Mouse (Mus musculus): ENCODE measurements at regions not wholly inside any gene's neighbourhood (a gene's known extent, or its start where the extent isn't known, plus 50 kb on each side); places are given as distances from the start of the nearest gene placed in this dataset.

DNA sequence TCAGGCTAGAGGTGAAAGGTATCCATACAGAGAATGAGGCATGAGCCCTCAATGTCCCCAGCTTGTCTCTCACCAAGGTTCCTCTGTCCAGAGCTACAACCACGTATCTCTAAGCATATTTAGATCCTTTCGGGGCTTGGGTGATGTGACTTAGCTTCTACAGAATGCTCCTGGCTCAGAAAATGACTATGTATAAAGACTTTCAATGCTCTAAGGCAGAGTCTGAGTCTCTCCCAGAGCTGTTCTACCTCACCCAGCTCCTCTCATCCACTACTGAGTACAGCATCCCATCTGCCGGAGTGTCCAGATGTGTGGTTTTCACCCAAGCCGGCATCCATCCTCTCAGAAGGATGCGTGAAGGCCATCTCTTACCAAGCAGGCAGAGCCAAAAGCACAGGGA, 216.1 kb upstream of the Spdye4c start:
- no peak for ATAC-seq (ENCODE audit: low read depth)
- Histone ChIP-seq H3K27ac (ENCODE audit: low read length) (no peak overlapping the region), H3K4me1 (ENCODE audit: control insufficient read depth, low read depth, low read length) (peaks cover 9% of the 10 kb centered on the region), H3K27me3 (ENCODE audit: control insufficient read depth, insufficient read depth, low read depth, low read length) (no peaks in the 10 kb centered on the region), H3K9ac (ENCODE audit: low read depth, low read length) (no peak overlapping the region), H3K4me2 (ENCODE audit: low read depth, low read length) (no peak overlapping the region), H3K36me3 (ENCODE audit: control insufficient read depth, insufficient read depth) (no peaks in the 10 kb centered on the region), H3K9me3 (replicated peaks; ENCODE audit: control insufficient read depth, low read length) (no peaks in the 10 kb centered on the region), H3K4me3 (ENCODE audit: low read depth, low read length) (no peak overlapping the region)
- 73% methylated on average over 5 of the region's 5 CpGs for WGBS (ENCODE audit: insufficient replicate concordance)

DNA sequence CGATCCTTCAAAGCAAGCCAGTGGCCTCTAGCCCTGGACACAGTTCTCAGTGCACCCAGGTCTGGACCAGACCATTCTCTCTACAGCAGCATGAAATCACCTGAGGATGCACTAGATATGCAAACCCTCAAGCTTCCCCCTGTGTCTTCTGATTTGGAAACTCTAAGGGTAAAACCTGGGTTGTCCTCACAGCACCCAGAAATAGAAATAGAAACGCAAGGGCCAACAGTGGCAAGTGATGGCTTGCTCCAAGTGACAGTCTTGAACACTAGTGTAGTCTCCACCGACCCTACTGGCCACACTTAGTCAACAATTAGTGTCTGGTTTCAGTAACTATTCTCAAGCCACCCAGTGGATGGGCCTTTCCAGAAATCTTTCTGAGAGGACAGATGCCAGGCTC, 215.2 kb upstream of the Spdye4c start:
- H3K9ac ChIP-seq (ENCODE audit: low read depth, low read length) = no peak overlapping the region
- ATAC-seq (ENCODE audit: low read depth) = no peak
- H3K9me3 ChIP-seq (replicated peaks; ENCODE audit: control insufficient read depth, low read length) = no peaks in the 10 kb centered on the region
- H3K36me3 ChIP-seq (ENCODE audit: control insufficient read depth, insufficient read depth) = no peaks in the 10 kb centered on the region
- no peak overlapping the region for H3K27ac ChIP-seq (ENCODE audit: low read length)
- no peaks in the 10 kb centered on the region for H3K27me3 ChIP-seq (ENCODE audit: control insufficient read depth, insufficient read depth, low read depth, low read length)
- no peak overlapping the region for H3K4me2 ChIP-seq (ENCODE audit: low read depth, low read length)
- peaks cover 9% of the 10 kb centered on the region for H3K4me1 ChIP-seq (ENCODE audit: control insufficient read depth, low read depth, low read length)
- 58% methylated on average over 3 of the region's 3 CpGs for WGBS (ENCODE audit: insufficient replicate concordance)
- H3K4me3 ChIP-seq (ENCODE audit: low read depth, low read length) = no peak overlapping the region

DNA sequence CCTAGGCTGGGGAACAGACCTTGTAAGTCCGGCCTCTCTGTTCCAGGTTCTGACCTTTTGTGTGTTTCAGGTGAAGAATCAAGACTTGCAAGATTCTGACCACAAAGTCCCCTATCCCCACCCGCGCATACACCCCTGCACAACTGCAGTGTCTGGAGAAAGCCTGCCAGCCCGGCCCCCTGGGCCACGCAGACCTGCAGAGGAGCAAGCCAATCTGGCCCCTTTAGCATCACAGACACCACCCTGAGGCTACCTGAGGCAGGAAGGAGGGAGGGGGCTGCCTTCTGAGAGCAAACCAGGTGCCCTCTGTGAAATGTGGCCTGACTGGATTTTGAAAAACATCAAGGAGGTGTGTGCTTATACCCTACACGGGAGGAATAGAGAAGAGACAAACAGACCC, 213.8 kb upstream of the Spdye4c start:
- Histone ChIP-seq H3K9ac (ENCODE audit: low read depth, low read length) (no peak overlapping the region), H3K4me3 (ENCODE audit: low read depth, low read length) (no peak overlapping the region), H3K27me3 (ENCODE audit: control insufficient read depth, insufficient read depth, low read depth, low read length) (no peaks in the 10 kb centered on the region), H3K27ac (ENCODE audit: low read length) (no peak overlapping the region), H3K4me1 (ENCODE audit: control insufficient read depth, low read depth, low read length) (peaks cover 6% of the 10 kb centered on the region), H3K4me2 (ENCODE audit: low read depth, low read length) (no peak overlapping the region), H3K36me3 (ENCODE audit: control insufficient read depth, insufficient read depth) (no peaks in the 10 kb centered on the region), H3K9me3 (replicated peaks; ENCODE audit: control insufficient read depth, low read length) (no peaks in the 10 kb centered on the region)
- ATAC-seq (ENCODE audit: low read depth) = no peak
- WGBS (ENCODE audit: insufficient replicate concordance) = 60% methylated on average over 6 of the region's 6 CpGs

DNA sequence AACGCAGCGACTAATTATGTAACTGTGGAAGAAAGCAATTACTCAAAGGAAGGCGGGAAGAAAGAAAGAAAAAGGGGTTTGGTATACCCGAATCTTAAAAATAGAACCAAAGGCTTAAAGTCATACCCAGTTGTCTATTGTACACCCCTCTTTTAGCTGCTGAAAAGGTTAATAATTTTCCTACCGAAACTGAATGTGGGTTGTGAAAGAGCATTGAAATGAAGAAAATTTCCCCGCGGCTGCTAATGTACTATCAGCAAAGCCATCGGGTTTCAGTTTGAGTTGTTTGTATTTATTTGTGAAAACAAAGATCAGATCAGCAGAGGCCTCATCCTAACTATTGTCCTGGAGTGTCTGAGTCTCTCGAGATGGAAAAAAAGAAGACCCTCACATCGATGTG, 213.3 kb upstream of the Spdye4c start:
- WGBS (ENCODE audit: insufficient replicate concordance) = 55% methylated on average over 10 of the region's 10 CpGs
- ATAC-seq (ENCODE audit: low read depth) = no peak
- Histone ChIP-seq H3K27me3 (ENCODE audit: control insufficient read depth, insufficient read depth, low read depth, low read length) (no peaks in the 10 kb centered on the region), H3K4me1 (ENCODE audit: control insufficient read depth, low read depth, low read length) (peaks cover 6% of the 10 kb centered on the region), H3K4me2 (ENCODE audit: low read depth, low read length) (no peak overlapping the region), H3K36me3 (ENCODE audit: control insufficient read depth, insufficient read depth) (no peaks in the 10 kb centered on the region), H3K9me3 (replicated peaks; ENCODE audit: control insufficient read depth, low read length) (no peaks in the 10 kb centered on the region), H3K4me3 (ENCODE audit: low read depth, low read length) (no peak overlapping the region), H3K27ac (ENCODE audit: low read length) (no peak overlapping the region), H3K9ac (ENCODE audit: low read depth, low read length) (no peak overlapping the region)

DNA sequence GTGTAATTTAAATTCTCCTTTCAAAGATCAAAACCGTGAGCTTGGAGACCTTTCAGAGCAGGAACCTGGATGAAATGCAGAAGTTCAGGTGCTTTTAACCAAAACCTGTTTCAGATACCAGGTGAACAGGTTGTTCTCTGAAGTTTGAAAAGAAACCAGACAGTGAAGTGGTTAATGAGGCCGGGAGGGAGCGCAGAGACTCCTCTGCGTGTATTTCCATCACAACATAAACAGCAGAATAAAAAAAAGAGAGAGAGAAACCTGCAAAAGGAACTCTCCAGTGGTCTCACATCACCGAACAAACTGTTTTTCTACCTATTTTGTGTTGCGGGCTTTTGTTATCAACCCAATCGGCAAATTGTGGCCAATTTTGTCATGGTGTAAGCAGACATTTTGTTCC, 212.6 kb upstream of the Spdye4c start:
- Histone ChIP-seq H3K4me1 (ENCODE audit: control insufficient read depth, low read depth, low read length) (peaks cover 3% of the 10 kb centered on the region), H3K9me3 (replicated peaks; ENCODE audit: control insufficient read depth, low read length) (no peaks in the 10 kb centered on the region), H3K27ac (ENCODE audit: low read length) (no peak overlapping the region), H3K27me3 (ENCODE audit: control insufficient read depth, insufficient read depth, low read depth, low read length) (no peaks in the 10 kb centered on the region), H3K9ac (ENCODE audit: low read depth, low read length) (no peak overlapping the region), H3K4me3 (ENCODE audit: low read depth, low read length) (no peak overlapping the region), H3K4me2 (ENCODE audit: low read depth, low read length) (no peak overlapping the region), H3K36me3 (ENCODE audit: control insufficient read depth, insufficient read depth) (no peaks in the 10 kb centered on the region)
- ATAC-seq (ENCODE audit: low read depth) = no peak
- 64% methylated on average over 7 of the region's 7 CpGs for WGBS (ENCODE audit: insufficient replicate concordance)

DNA sequence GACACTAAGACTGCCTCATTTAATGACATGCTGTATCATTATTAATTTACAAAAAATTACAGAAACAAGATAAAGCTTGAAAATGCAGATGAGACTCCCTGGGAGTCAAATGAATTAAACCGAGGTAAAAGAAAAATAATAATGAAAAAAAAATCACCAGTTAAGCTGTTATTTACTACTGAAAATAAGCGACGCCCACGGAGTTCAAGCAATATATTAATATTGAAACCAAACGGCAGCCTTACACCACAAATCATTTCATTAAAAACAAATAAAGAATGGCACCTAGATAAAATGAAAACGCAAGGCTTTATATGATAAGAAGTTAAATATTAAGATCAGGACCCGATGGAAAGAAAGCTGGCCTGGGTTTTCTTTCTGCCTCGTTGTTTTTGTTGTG, 211.9 kb upstream of the Spdye4c start:
- Histone ChIP-seq H3K9me3 (replicated peaks; ENCODE audit: control insufficient read depth, low read length) (no peaks in the 10 kb centered on the region), H3K27me3 (ENCODE audit: control insufficient read depth, insufficient read depth, low read depth, low read length) (no peaks in the 10 kb centered on the region), H3K4me2 (ENCODE audit: low read depth, low read length) (no peak overlapping the region), H3K36me3 (ENCODE audit: control insufficient read depth, insufficient read depth) (no peaks in the 10 kb centered on the region), H3K4me1 (ENCODE audit: control insufficient read depth, low read depth, low read length) (no peaks in the 10 kb centered on the region; the same call in 1 of the 2 replicates), H3K4me3 (ENCODE audit: low read depth, low read length) (no peak overlapping the region), H3K9ac (ENCODE audit: low read depth, low read length) (no peak overlapping the region), H3K27ac (ENCODE audit: low read length) (no peak overlapping the region)
- WGBS (ENCODE audit: insufficient replicate concordance) = 62% methylated on average over 8 of the region's 8 CpGs
- no peak for ATAC-seq (ENCODE audit: low read depth)

DNA sequence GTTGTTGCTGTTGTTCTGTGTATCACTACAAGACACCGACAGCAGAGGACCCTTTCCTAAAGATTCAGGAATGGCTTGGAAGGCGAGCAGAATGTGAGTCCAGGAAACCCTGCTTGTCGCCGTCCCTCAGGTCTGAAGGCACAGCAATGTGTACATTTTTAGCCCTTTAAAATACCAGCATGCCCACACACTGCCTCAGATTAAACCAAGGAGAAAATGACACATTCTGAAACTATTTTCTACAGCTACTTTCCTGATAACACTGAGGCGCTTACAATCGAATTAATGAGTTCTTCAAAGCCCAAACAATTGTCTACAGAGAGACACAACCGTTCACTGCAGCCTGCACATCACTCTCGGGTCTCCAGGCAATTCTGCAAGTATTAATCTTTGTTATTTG, 211.5 kb upstream of the Spdye4c start:
- Histone ChIP-seq H3K27ac (ENCODE audit: low read length) (no peak overlapping the region), H3K36me3 (ENCODE audit: control insufficient read depth, insufficient read depth) (no peaks in the 10 kb centered on the region), H3K4me2 (ENCODE audit: low read depth, low read length) (no peak overlapping the region), H3K27me3 (ENCODE audit: control insufficient read depth, insufficient read depth, low read depth, low read length) (no peaks in the 10 kb centered on the region), H3K9ac (ENCODE audit: low read depth, low read length) (no peak overlapping the region), H3K9me3 (replicated peaks; ENCODE audit: control insufficient read depth, low read length) (no peaks in the 10 kb centered on the region), H3K4me1 (ENCODE audit: control insufficient read depth, low read depth, low read length) (no peaks in the 10 kb centered on the region; the same call in 1 of the 2 replicates), H3K4me3 (ENCODE audit: low read depth, low read length) (no peak overlapping the region)
- WGBS (ENCODE audit: insufficient replicate concordance) = 48% methylated on average over 8 of the region's 8 CpGs
- no peak for ATAC-seq (ENCODE audit: low read depth)

DNA sequence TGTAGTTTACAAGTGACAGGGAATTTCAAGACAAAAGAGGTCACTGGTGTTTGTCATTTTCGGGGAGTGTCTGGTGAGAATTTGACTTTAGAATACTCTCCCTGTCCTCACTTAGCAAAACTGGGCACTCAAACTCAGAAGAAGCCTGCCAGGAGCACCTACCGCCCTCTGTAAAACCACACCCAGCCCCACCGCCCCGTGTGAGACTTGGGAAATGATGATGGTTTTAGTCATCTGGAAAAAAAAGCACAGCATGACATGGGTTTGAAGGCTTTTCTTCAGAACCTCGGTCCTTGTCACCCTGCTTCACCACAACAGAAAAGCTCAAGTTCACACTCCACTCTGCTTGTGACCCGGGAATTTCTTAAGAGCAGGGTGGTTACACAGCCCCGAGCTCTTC, 210.4 kb upstream of the Spdye4c start:
- Histone ChIP-seq H3K27ac (ENCODE audit: low read length) (no peak overlapping the region), H3K4me1 (ENCODE audit: control insufficient read depth, low read depth, low read length) (no peaks in the 10 kb centered on the region; the same call in 1 of the 2 replicates), H3K9ac (ENCODE audit: low read depth, low read length) (no peak overlapping the region), H3K27me3 (ENCODE audit: control insufficient read depth, insufficient read depth, low read depth, low read length) (no peaks in the 10 kb centered on the region), H3K36me3 (ENCODE audit: control insufficient read depth, insufficient read depth) (no peaks in the 10 kb centered on the region), H3K9me3 (replicated peaks; ENCODE audit: control insufficient read depth, low read length) (no peaks in the 10 kb centered on the region), H3K4me3 (ENCODE audit: low read depth, low read length) (no peak overlapping the region), H3K4me2 (ENCODE audit: low read depth, low read length) (no peak overlapping the region)
- ATAC-seq (ENCODE audit: low read depth) = no peak
- 36% methylated on average over 7 of the region's 7 CpGs for WGBS (ENCODE audit: insufficient replicate concordance)

DNA sequence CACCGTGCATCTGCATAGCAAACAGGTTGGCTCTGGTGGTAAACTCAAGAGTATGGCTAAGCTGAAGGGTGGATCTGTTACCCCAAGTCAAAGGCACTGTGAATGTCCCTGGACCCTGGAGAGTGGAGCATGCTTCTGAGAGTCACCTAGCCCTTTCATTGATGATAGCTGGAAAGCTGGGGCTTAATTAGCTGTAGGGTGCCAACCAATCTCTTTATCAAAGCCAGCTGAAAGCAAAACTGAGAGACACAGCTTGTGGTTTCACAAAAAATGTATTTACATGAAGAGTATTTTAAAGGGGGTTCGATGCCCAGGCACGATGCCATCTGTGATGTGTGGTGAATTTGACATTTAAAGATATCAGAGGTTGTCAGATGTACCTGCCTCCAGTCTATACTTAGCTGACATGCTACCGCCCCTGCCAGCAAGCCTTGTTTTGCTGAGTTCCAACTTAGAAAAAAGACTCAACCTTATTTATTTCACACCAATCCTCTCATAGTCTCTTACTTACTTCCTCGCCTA, 209.3 kb upstream of the Spdye4c start:
- H3K27ac ChIP-seq (ENCODE audit: low read length) = no peak overlapping the region
- H3K4me1 ChIP-seq (ENCODE audit: control insufficient read depth, low read depth, low read length) = no peaks in the 10 kb centered on the region; the same call in 1 of the 2 replicates
- H3K4me3 ChIP-seq (ENCODE audit: low read depth, low read length) = no peak overlapping the region
- H3K9ac ChIP-seq (ENCODE audit: low read depth, low read length) = no peak overlapping the region
- 58% methylated on average over 5 of the region's 5 CpGs for WGBS (ENCODE audit: insufficient replicate concordance)
- H3K4me2 ChIP-seq (ENCODE audit: low read depth, low read length) = no peak overlapping the region
- H3K9me3 ChIP-seq (replicated peaks; ENCODE audit: control insufficient read depth, low read length) = no peaks in the 10 kb centered on the region
- H3K36me3 ChIP-seq (ENCODE audit: control insufficient read depth, insufficient read depth) = no peaks in the 10 kb centered on the region
- no peaks in the 10 kb centered on the region for H3K27me3 ChIP-seq (ENCODE audit: control insufficient read depth, insufficient read depth, low read depth, low read length)
- no peak for ATAC-seq (ENCODE audit: low read depth)

All from liver, embryonic 16.5 days (tissue).